Mouse (Mus musculus): ENCODE measurements at regions not wholly inside any gene's neighbourhood (a gene's known extent, or its start where the extent isn't known, plus 50 kb on each side); places are given as distances from the start of the nearest gene placed in this dataset.
A peak's percentile ranks its signal among the peaks of the same experiment; 100 is the strongest.

- Histone ChIP-seq H3K4me1 (no peaks in the 10 kb centered on the region), H3K9me3 (no peaks in the 10 kb centered on the region), H3K27ac (replicated peaks) (no peak overlapping the region), H3K4me3 (no peak overlapping the region), H3K36me3 (replicated peaks) (no peaks in the 10 kb centered on the region), H3K27me3 (replicated peaks; ENCODE audit: low read depth, poor library complexity, severe bottlenecking) (no peaks in the 10 kb centered on the region)
- no peak for DNase-seq (ENCODE audit: low spot score)
- 88% methylated on average over 1 of the region's 1 CpGs for WGBS
Observed at GRCm38 (mm10) chr12:90469754-90470153, 268.5 kb downstream of the Dio2 start.

GRCm38 (mm10) chr12:90460121-90460520 lies 278.1 kb downstream of the Dio2 start:
- H3K4me3 ChIP-seq: no peak overlapping the region
- no peak for DNase-seq (ENCODE audit: low spot score)
- no peaks in the 10 kb centered on the region for H3K9me3 ChIP-seq
- H3K4me1 ChIP-seq: no peaks in the 10 kb centered on the region
- H3K27me3 ChIP-seq (replicated peaks; ENCODE audit: low read depth, poor library complexity, severe bottlenecking): no peaks in the 10 kb centered on the region
- no peaks in the 10 kb centered on the region for H3K36me3 ChIP-seq (replicated peaks)
- H3K27ac ChIP-seq (replicated peaks): no peak overlapping the region
- 65% methylated on average over 2 of the region's 2 CpGs for WGBS

- H3K27ac ChIP-seq (replicated peaks): no peak overlapping the region
- H3K9me3 ChIP-seq: no peaks in the 10 kb centered on the region
- H3K27me3 ChIP-seq (replicated peaks; ENCODE audit: low read depth, poor library complexity, severe bottlenecking): no peaks in the 10 kb centered on the region
- no peak for DNase-seq (ENCODE audit: low spot score)
- 95% methylated on average over 1 of the region's 1 CpGs for WGBS
- H3K4me3 ChIP-seq: no peak overlapping the region
- H3K4me1 ChIP-seq: no peaks in the 10 kb centered on the region
- no peaks in the 10 kb centered on the region for H3K36me3 ChIP-seq (replicated peaks)
Observed at GRCm38 (mm10) chr12:90440672-90441071, 297.6 kb downstream of the Dio2 start.

- WGBS: 81% methylated on average over 8 of the region's 8 CpGs
- no peaks in the 10 kb centered on the region for H3K36me3 ChIP-seq (replicated peaks)
Observed at GRCm38 (mm10) chr12:90425276-90426063, 312.8 kb downstream of the Dio2 start.

GRCm38 (mm10) chr12:90417590-90418221 lies 320.5 kb downstream of the Dio2 start:
- no peaks in the 10 kb centered on the region for H3K4me1 ChIP-seq
- H3K4me3 ChIP-seq: no peak overlapping the region
- H3K27ac ChIP-seq (replicated peaks): no peak overlapping the region
- WGBS: 84% methylated on average over 2 of the region's 2 CpGs
- H3K27me3 ChIP-seq (replicated peaks; ENCODE audit: low read depth, poor library complexity, severe bottlenecking): no peaks in the 10 kb centered on the region
- no peaks in the 10 kb centered on the region for H3K9me3 ChIP-seq
- no peak for DNase-seq (ENCODE audit: low spot score)
- H3K36me3 ChIP-seq (replicated peaks): no peaks in the 10 kb centered on the region

More at GRCm38 (mm10) chr12:90425276-90426063, 312.8 kb downstream of the Dio2 start:
- H3K27me3 ChIP-seq (replicated peaks; ENCODE audit: low read depth, poor library complexity, severe bottlenecking): no peaks in the 10 kb centered on the region
- no peaks in the 10 kb centered on the region for H3K9me3 ChIP-seq
- H3K4me3 ChIP-seq: no peak overlapping the region
- H3K27ac ChIP-seq (replicated peaks): no peak overlapping the region
- H3K4me1 ChIP-seq: no peaks in the 10 kb centered on the region
- no peak for DNase-seq (ENCODE audit: low spot score)

- no peaks in the 10 kb centered on the region for H3K36me3 ChIP-seq (replicated peaks)
- 76% methylated on average over 3 of the region's 3 CpGs for WGBS
- no peaks in the 10 kb centered on the region for H3K27me3 ChIP-seq (replicated peaks; ENCODE audit: low read depth, poor library complexity, severe bottlenecking)
Observed at GRCm38 (mm10) chr12:90408716-90409115, 329.5 kb downstream of the Dio2 start.

GRCm38 (mm10) chr12:90398564-90398963 lies 339.7 kb downstream of the Dio2 start:
- no peak overlapping the region for H3K27ac ChIP-seq (replicated peaks)
- WGBS: 82% methylated on average over 5 of the region's 5 CpGs
- H3K4me1 ChIP-seq: no peaks in the 10 kb centered on the region
- H3K27me3 ChIP-seq (replicated peaks; ENCODE audit: low read depth, poor library complexity, severe bottlenecking): no peaks in the 10 kb centered on the region
- peak; percentile 15 for DNase-seq (ENCODE audit: low spot score)
- no peak overlapping the region for H3K4me3 ChIP-seq
- H3K36me3 ChIP-seq (replicated peaks): no peaks in the 10 kb centered on the region
- no peaks in the 10 kb centered on the region for H3K9me3 ChIP-seq

More at GRCm38 (mm10) chr12:90408716-90409115, 329.5 kb downstream of the Dio2 start:
- H3K4me1 ChIP-seq: no peaks in the 10 kb centered on the region
- no peaks in the 10 kb centered on the region for H3K9me3 ChIP-seq
- no peak for DNase-seq (ENCODE audit: low spot score)
- H3K4me3 ChIP-seq: no peak overlapping the region
- H3K27ac ChIP-seq (replicated peaks): no peak overlapping the region
